Mouse (Mus musculus): ENCODE data around the gene Gm10974.

Gene Gm10974

DNA sequence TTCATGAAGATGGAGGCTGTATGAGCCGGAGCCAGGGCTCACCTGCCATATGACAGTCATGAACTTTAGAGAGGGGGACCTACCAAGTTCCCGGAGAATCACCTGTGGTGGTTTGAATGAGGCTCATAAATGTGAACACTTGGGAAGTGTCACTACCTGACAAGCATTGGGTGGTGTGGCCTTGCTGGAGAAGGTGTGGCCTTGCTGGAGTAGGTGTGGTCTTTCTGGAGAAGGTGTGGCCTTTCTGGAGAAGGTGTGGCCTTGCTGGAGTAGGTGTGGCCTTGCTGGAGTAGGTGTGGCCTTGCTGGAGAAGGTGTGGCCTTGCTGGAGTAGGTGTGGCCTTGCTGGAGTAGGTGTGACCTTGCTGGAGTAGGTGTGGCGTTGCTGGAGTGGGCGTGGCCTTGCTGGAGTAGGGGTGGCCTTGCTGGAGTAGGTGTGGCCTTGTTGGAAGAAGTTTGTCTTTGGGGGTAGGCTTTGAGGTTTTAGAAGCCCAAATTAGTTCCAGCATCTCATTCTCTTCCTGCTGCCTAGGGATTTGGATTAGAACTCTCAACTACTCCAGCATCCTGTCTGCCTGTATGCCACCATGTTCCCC is 31.7 kb upstream of the Gm10974 start:
- H3K9me3 ChIP-seq (ENCODE audit: low read length): no peaks in the 10 kb centered on the region
- H3K27me3 ChIP-seq (ENCODE audit: insufficient read depth, low read length): peaks cover 5% of the 10 kb centered on the region; the same call in 1 of the 2 replicates
- H3K4me3 ChIP-seq (replicated peaks; ENCODE audit: low read length): no peak overlapping the region
- TF ChIP-seq CTCF (conservative IDR thresholded peaks at IDR 0.05; ENCODE audit: low read length): no peak
- H3K4me1 ChIP-seq (replicated peaks; ENCODE audit: low read depth, low read length): peaks cover 14% of the 10 kb centered on the region
- no peaks in the 10 kb centered on the region for H3K36me3 ChIP-seq (ENCODE audit: insufficient read depth, low read length)

DNA sequence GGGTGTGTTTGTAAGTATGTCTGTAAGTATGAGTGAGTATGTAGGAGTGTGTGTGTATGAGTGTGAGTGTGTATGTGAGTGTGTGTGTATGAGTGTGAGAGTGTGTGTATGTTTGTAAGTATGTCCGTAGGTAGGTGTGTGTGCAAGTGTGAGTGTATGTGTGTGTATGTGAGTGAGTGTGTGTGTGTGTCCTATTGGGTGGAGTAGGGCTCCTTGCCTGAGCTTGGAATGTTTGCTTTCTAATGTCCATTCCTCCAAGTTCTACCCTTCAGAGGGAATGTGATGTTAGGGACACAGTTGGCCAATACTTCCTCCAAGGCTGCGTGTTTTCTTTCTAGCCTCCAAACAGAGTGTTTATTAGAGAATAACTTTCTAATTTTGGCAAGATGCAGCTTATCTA is 28.8 kb upstream of the Gm10974 start:
- Histone ChIP-seq H3K4me3 (replicated peaks; ENCODE audit: low read length) (no peak overlapping the region), H3K9me3 (ENCODE audit: low read length) (no peaks in the 10 kb centered on the region), H3K4me1 (replicated peaks; ENCODE audit: low read depth, low read length) (peaks cover 6% of the 10 kb centered on the region; the same call in 1 of the 2 replicates), H3K36me3 (ENCODE audit: insufficient read depth, low read length) (no peaks in the 10 kb centered on the region), H3K27me3 (ENCODE audit: insufficient read depth, low read length) (peaks cover 6% of the 10 kb centered on the region; the same call in 1 of the 2 replicates)
- TF ChIP-seq POU5F1 (IDR thresholded peaks at IDR 0.05; ENCODE audit: borderline replicate concordance, low read length): no peak
- TF ChIP-seq CTCF (conservative IDR thresholded peaks at IDR 0.05; ENCODE audit: low read length): no peak
- no peak for TF ChIP-seq NANOG (IDR thresholded peaks at IDR 0.05; ENCODE audit: borderline replicate concordance, low read length)

DNA sequence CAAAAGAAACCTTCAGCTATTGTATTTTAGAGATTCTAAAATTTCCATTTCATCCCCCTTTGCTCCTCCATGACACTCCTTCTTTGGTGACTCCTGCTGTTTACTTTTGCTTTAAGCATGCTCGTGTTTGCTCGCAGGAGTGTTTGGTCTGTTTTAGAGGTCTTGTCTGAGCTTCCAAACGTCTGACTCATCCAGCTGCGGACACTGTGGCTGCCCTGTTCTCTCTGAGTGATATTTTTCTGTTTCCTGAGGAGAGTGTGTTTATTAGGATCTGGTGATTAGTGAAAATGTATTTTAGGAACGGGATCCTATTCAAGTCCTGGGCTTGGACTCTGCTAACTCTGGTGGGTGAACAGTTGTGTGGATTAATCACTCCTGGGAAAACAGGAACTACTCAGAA is 26.1 kb upstream of the Gm10974 start:
- no peak overlapping the region for H3K4me3 ChIP-seq (replicated peaks; ENCODE audit: low read length)
- H3K9me3 ChIP-seq (ENCODE audit: low read length): no peaks in the 10 kb centered on the region
- peaks cover 8% of the 10 kb centered on the region; the same call in 1 of the 2 replicates for H3K27me3 ChIP-seq (ENCODE audit: insufficient read depth, low read length)
- no peaks in the 10 kb centered on the region for H3K36me3 ChIP-seq (ENCODE audit: insufficient read depth, low read length)
- H3K4me1 ChIP-seq (replicated peaks; ENCODE audit: low read depth, low read length): no peaks in the 10 kb centered on the region
- TF ChIP-seq NANOG (IDR thresholded peaks at IDR 0.05; ENCODE audit: borderline replicate concordance, low read length) (no peak), CTCF (conservative IDR thresholded peaks at IDR 0.05; ENCODE audit: low read length) (no peak)

DNA sequence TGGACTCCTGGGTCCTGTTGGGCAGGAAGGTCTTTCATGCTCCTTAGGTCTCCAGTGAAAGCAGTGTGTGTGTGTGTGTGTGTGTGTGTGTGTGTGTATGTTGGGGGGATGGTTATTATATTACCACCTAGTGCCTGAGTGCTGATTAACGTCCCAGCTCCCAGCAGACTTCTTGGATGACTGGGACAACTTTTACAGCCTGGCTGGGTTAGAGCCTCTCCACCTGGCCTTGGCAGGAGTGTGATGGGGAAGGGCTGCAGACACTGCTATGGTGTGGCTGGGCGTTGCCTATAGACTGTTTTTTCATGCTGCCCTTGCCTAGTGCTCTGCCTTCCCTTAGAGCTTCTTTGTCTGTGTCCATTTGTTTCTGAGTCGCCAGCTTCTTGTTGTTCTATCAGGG is 25.7 kb upstream of the Gm10974 start:
- no peak overlapping the region for H3K4me3 ChIP-seq (replicated peaks; ENCODE audit: low read length)
- peaks cover 8% of the 10 kb centered on the region; the same call in 1 of the 2 replicates for H3K27me3 ChIP-seq (ENCODE audit: insufficient read depth, low read length)
- no peaks in the 10 kb centered on the region for H3K4me1 ChIP-seq (replicated peaks; ENCODE audit: low read depth, low read length)
- H3K36me3 ChIP-seq (ENCODE audit: insufficient read depth, low read length): no peaks in the 10 kb centered on the region
- TF ChIP-seq CTCF (conservative IDR thresholded peaks at IDR 0.05; ENCODE audit: low read length) (no peak), NANOG (IDR thresholded peaks at IDR 0.05; ENCODE audit: borderline replicate concordance, low read length) (no peak), POU5F1 (IDR thresholded peaks at IDR 0.05; ENCODE audit: borderline replicate concordance, low read length) (no peak)
- no peaks in the 10 kb centered on the region for H3K9me3 ChIP-seq (ENCODE audit: low read length)

DNA sequence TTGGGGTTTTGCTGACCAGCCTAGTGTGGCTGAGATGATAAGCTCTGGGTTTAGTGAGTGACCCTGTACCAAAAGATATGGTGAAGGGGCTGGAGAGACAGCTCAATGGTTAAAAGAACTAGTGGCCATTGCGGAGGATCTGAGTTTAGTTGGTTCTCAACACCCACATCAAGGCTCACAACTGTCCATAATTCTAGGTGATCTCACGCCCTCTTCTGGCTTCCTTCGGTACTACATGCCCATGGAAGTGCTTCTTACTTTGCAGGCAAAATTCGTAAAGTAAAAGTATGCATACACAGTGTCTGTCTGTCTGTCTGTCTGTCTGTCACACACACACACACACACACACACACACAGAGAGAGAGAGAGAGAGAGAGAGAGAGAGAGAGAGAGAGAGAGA is 23.4 kb upstream of the Gm10974 start:
- TF ChIP-seq CTCF (conservative IDR thresholded peaks at IDR 0.05; ENCODE audit: low read length) (peak; percentile 52), NANOG (IDR thresholded peaks at IDR 0.05; ENCODE audit: borderline replicate concordance, low read length) (no peak), POU5F1 (IDR thresholded peaks at IDR 0.05; ENCODE audit: borderline replicate concordance, low read length) (no peak)
- Histone ChIP-seq H3K9me3 (ENCODE audit: low read length) (no peaks in the 10 kb centered on the region), H3K27me3 (ENCODE audit: insufficient read depth, low read length) (peaks cover 8% of the 10 kb centered on the region; the same call in 1 of the 2 replicates), H3K4me1 (replicated peaks; ENCODE audit: low read depth, low read length) (no peaks in the 10 kb centered on the region), H3K36me3 (ENCODE audit: insufficient read depth, low read length) (no peaks in the 10 kb centered on the region), H3K4me3 (replicated peaks; ENCODE audit: low read length) (no peak overlapping the region)

DNA sequence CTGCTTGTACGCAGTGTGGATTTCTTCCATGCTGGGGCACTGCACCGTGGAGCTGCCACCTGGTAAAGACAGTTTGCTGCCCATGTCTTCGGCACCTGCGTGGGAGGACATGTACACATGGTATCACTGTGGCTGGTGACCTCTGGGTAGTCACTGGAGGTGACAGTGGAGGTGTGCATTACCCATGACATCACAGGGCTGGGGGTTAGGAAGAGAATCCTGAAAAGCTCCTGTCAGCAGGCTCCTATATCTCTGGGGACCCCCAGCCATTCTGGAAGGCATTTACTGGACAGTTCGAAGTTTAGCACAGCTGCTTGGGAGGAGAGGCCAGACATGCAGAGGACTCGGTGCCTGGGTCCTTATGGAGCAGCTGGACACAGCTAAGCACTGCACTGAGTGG is 22.9 kb upstream of the Gm10974 start:
- TF ChIP-seq NANOG (IDR thresholded peaks at IDR 0.05; ENCODE audit: borderline replicate concordance, low read length) (no peak), POU5F1 (IDR thresholded peaks at IDR 0.05; ENCODE audit: borderline replicate concordance, low read length) (no peak), CTCF (conservative IDR thresholded peaks at IDR 0.05; ENCODE audit: low read length) (no peak)
- Histone ChIP-seq H3K4me3 (replicated peaks; ENCODE audit: low read length) (no peak overlapping the region), H3K9me3 (ENCODE audit: low read length) (no peaks in the 10 kb centered on the region), H3K36me3 (ENCODE audit: insufficient read depth, low read length) (no peaks in the 10 kb centered on the region), H3K27me3 (ENCODE audit: insufficient read depth, low read length) (peaks cover 8% of the 10 kb centered on the region; the same call in 1 of the 2 replicates), H3K4me1 (replicated peaks; ENCODE audit: low read depth, low read length) (no peaks in the 10 kb centered on the region)

DNA sequence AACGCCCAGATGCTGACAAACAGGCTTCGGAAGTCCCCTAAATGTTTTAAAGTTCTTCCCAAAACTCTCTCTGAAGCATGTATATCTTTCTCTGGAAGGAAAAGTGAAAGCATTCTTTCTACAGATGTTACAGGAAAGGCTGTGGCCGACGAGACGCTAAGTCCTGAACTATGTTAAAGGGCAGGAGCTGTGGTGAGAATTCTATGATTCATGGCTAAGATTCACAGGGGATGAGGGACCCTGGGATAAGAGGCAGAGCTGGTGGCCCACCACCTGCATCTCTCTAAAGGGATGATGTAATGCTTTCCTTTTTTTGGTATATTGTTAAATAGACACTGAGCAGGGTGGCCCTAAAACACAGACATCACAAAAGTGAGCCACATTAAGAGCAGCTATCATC is 22.4 kb upstream of the Gm10974 start:
- TF ChIP-seq POU5F1 (IDR thresholded peaks at IDR 0.05; ENCODE audit: borderline replicate concordance, low read length) (no peak), NANOG (IDR thresholded peaks at IDR 0.05; ENCODE audit: borderline replicate concordance, low read length) (no peak), CTCF (conservative IDR thresholded peaks at IDR 0.05; ENCODE audit: low read length) (no peak)
- H3K4me3 ChIP-seq (replicated peaks; ENCODE audit: low read length): no peak overlapping the region
- no peaks in the 10 kb centered on the region for H3K9me3 ChIP-seq (ENCODE audit: low read length)
- H3K4me1 ChIP-seq (replicated peaks; ENCODE audit: low read depth, low read length): no peaks in the 10 kb centered on the region
- H3K27me3 ChIP-seq (ENCODE audit: insufficient read depth, low read length): peaks cover 8% of the 10 kb centered on the region; the same call in 1 of the 2 replicates
- H3K36me3 ChIP-seq (ENCODE audit: insufficient read depth, low read length): no peaks in the 10 kb centered on the region

DNA sequence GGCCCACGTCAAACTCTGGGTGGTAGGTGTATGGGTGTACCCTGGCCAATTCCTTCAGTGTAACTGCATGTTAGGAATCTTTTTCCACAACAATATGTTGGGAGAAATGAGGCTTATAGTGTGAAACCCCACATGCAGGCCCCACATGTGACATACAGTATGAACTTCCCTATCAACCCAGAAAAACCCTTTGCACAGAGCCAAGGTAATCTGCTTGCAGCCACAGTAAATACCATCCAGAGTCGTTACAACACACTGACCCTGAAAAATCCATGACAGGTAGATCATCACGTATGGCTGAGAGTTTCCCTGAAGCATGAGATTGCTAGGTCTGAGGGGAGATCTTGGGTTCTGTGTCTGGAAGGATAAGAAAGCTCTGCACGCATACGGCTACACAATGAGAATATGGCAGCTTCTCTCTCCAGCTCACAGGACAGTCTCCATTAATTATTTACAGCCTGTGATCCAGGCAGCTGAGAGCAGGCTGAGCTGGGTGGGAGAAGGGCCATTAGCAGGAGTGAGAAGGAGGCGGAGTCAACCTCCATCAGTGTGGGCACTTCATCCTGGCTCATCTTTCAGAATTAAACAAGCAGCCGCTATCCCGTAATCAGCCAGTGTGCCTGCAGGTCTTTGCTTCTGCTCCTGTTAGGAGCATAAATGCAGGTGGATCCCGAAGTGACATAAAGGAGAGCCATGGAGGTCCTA is 18.6 kb upstream of the Gm10974 start:
- no peak overlapping the region for H3K4me3 ChIP-seq (replicated peaks; ENCODE audit: low read length)
- H3K9me3 ChIP-seq (ENCODE audit: low read length): no peaks in the 10 kb centered on the region
- H3K36me3 ChIP-seq (ENCODE audit: insufficient read depth, low read length): no peaks in the 10 kb centered on the region
- H3K27me3 ChIP-seq (ENCODE audit: insufficient read depth, low read length): peaks cover 2% of the 10 kb centered on the region; the same call in 1 of the 2 replicates
- TF ChIP-seq CTCF (conservative IDR thresholded peaks at IDR 0.05; ENCODE audit: low read length) (no peak), POU5F1 (IDR thresholded peaks at IDR 0.05; ENCODE audit: borderline replicate concordance, low read length) (no peak), NANOG (IDR thresholded peaks at IDR 0.05; ENCODE audit: borderline replicate concordance, low read length) (no peak)
- H3K4me1 ChIP-seq (replicated peaks; ENCODE audit: low read depth, low read length): no peaks in the 10 kb centered on the region
